Mouse (Mus musculus) E14TG2a.4 (cell line): ENCODE measurements around the gene Dbnl.

Experiments
- H3K27me3 ChIP-seq: 2 replicates; pipeline ENCODE4 v1.6.1; 2014; ENCODE audit warnings: low read length, control low read depth; ENCODE audit not compliant: insufficient read depth
- H3K36me3 ChIP-seq: 2 replicates; pipeline ENCODE4 v1.6.1; 2014; ENCODE audit warnings: low read length, control low read depth; ENCODE audit not compliant: insufficient read depth
- H3K4me1 ChIP-seq: replicated peaks from 2 replicates; pipeline ENCODE4 v1.6.1; 2014; ENCODE audit warnings: low read depth, low read length, control low read depth
- H3K4me3 ChIP-seq: replicated peaks from 2 replicates; pipeline ENCODE4 v1.5.1; 2014; ENCODE audit warnings: mild to moderate bottlenecking, low read length
- H3K9me3 ChIP-seq: 2 replicates; pipeline ENCODE4 v1.6.1; 2014; ENCODE audit warnings: low read length, control low read depth
- CTCF ChIP-seq: conservative IDR thresholded peaks from 2 replicates; pipeline ENCODE4 v1.5.1; 2014; ENCODE audit warnings: low read length
- NANOG ChIP-seq: IDR thresholded peaks from 2 replicates; pipeline ENCODE4 v1.6.1; 2014; ENCODE audit warnings: borderline replicate concordance, low read length, mixed read lengths
- POU5F1 ChIP-seq: IDR thresholded peaks from 2 replicates; pipeline ENCODE4 v1.6.1; 2014; ENCODE audit warnings: low read length, borderline replicate concordance

The Dbnl gene

GRCm38 (mm10) chr11:5837251-5838246 lies 49.3 kb downstream of the Dbnl start, which contains the start of gene Polm:
TSS of gene Polm (minus strand) at chr11:5838016.
- Histone ChIP-seq H3K4me1 (peaks cover 29% of the 10 kb centered on the region), H3K36me3 (peaks cover 35% of the 10 kb centered on the region), H3K4me3 (peak within 1 kb of the TSS; percentile 91), H3K27me3 (0 out of 2 replicates have a peak, but pooled peaks cover 2% of the 10 kb centered on the region), H3K9me3 (peaks cover 32% of the 10 kb centered on the region)
- TF ChIP-seq POU5F1 (no peak), CTCF (peak; percentile 33; the same call in 1 of the 2 replicates), NANOG (no peak)

GRCm38 (mm10) chr11:5840346-5840745 lies 52.1 kb downstream of the Dbnl start:
- Histone ChIP-seq H3K27me3 (0 out of 2 replicates have a peak, but pooled peaks cover 2% of the 10 kb centered on the region), H3K4me1 (peaks cover 22% of the 10 kb centered on the region), H3K4me3 (no peak overlapping the region; the same call in 1 of the 2 replicates), H3K9me3 (peaks cover 52% of the 10 kb centered on the region), H3K36me3 (0 out of 2 replicates have a peak, but pooled peaks cover 9% of the 10 kb centered on the region)
- TF ChIP-seq POU5F1 (no peak), NANOG (no peak)

- H3K36me3 ChIP-seq, result no peaks in the 10 kb centered on the region
- no peak for TF ChIP-seq CTCF
- TF ChIP-seq POU5F1, result no peak
- no peak for TF ChIP-seq NANOG
- H3K9me3 ChIP-seq, result peaks cover 61% of the 10 kb centered on the region
- peaks cover 9% of the 10 kb centered on the region for H3K4me1 ChIP-seq
- H3K4me3 ChIP-seq, result no peak overlapping the region
- 0 out of 2 replicates have a peak, but pooled peaks cover 2% of the 10 kb centered on the region for H3K27me3 ChIP-seq
These were observed 53.5 kb downstream of the Dbnl start for GRCm38 (mm10) chr11:5841751-5842150.

GRCm38 (mm10) chr11:5843131-5843530 lies 54.8 kb downstream of the Dbnl start:
- Histone ChIP-seq H3K4me3 (no peak overlapping the region), H3K36me3 (no peaks in the 10 kb centered on the region), H3K27me3 (no peaks in the 10 kb centered on the region), H3K9me3 (peaks cover 68% of the 10 kb centered on the region), H3K4me1 (peaks cover 6% of the 10 kb centered on the region)
- TF ChIP-seq CTCF, result no peak
- no peak for TF ChIP-seq POU5F1
- no peak for TF ChIP-seq NANOG

- Histone ChIP-seq H3K4me3 (no peak overlapping the region), H3K4me1 (peaks cover 21% of the 10 kb centered on the region), H3K27me3 (no peaks in the 10 kb centered on the region), H3K9me3 (peaks cover 44% of the 10 kb centered on the region), H3K36me3 (no peaks in the 10 kb centered on the region)
- no peak for TF ChIP-seq NANOG
- no peak for TF ChIP-seq POU5F1
- no peak for TF ChIP-seq CTCF
These were observed 58.5 kb downstream of the Dbnl start for GRCm38 (mm10) chr11:5846639-5847345.

GRCm38 (mm10) chr11:5848741-5849140 lies 60.5 kb downstream of the Dbnl start:
- Histone ChIP-seq H3K27me3 (no peaks in the 10 kb centered on the region), H3K4me1 (peaks cover 28% of the 10 kb centered on the region), H3K36me3 (no peaks in the 10 kb centered on the region), H3K9me3 (peaks cover 25% of the 10 kb centered on the region), H3K4me3 (no peak overlapping the region)
- TF ChIP-seq POU5F1 (no peak), CTCF (no peak), NANOG (no peak)

GRCm38 (mm10) chr11:5849316-5849715 lies 61.0 kb downstream of the Dbnl start:
- H3K4me3 ChIP-seq, result no peak overlapping the region
- H3K36me3 ChIP-seq, result no peaks in the 10 kb centered on the region
- no peaks in the 10 kb centered on the region for H3K27me3 ChIP-seq
- peaks cover 34% of the 10 kb centered on the region for H3K4me1 ChIP-seq
- H3K9me3 ChIP-seq, result peaks cover 20% of the 10 kb centered on the region
- no peak for TF ChIP-seq POU5F1
- TF ChIP-seq NANOG, result no peak
- TF ChIP-seq CTCF, result no peak

GRCm38 (mm10) chr11:5850452-5850851 lies 62.2 kb downstream of the Dbnl start:
- no peaks in the 10 kb centered on the region for H3K27me3 ChIP-seq
- no peak overlapping the region for H3K4me3 ChIP-seq
- peaks cover 46% of the 10 kb centered on the region for H3K4me1 ChIP-seq
- H3K36me3 ChIP-seq, result no peaks in the 10 kb centered on the region
- H3K9me3 ChIP-seq, result peaks cover 16% of the 10 kb centered on the region
- TF ChIP-seq NANOG (no peak), POU5F1 (no peak), CTCF (no peak)
